Mouse (Mus musculus) mouse embryonic stem cell (cell line): Measurements from ENCODE around the gene Chd2.

Experiments
- in situ Hi-C, 2 experiments: fragments of 300-500 bp; cut with MboI; formaldehyde crosslinking; loops; 1 replicate in 1 of 2; 3 replicates in 1 of 2; pipeline ENCODE4 v1.14.3; 2019 to 2020; ENCODE audit warnings: low sequenced_read_pairs in 2 of 2, low pct_unique_long_range_greater_than_20kb in 1 of 2, mixed read lengths in 1 of 2; ENCODE audit not compliant: unreplicated experiment in 1 of 2

The Chd2 gene

GRCm38 (mm10) chr7:73428525-73428924 lies 113.1 kb downstream of the Chd2 start:
- in situ Hi-C loops = loop anchor here (10.0 to 25.0 kb wide), 4 partner anchors 206 to 1034 kb away; no protein-coding TSS in a partner anchor

- in situ Hi-C loops = loop anchor here (10.0 to 25.0 kb wide), 4 partner anchors 207 to 1033 kb away; no protein-coding TSS in a partner anchor
Observed at GRCm38 (mm10) chr7:73427794-73428193, 113.8 kb downstream of the Chd2 start.

- in situ Hi-C loops = loop anchor here (10.0 to 25.0 kb wide), 4 partner anchors 208 to 1032 kb away; no protein-coding TSS in a partner anchor
Observed at GRCm38 (mm10) chr7:73426752-73427386, 114.8 kb downstream of the Chd2 start.

- in situ Hi-C loops = loop anchor here (10.0 to 25.0 kb wide), 4 partner anchors 209 to 1031 kb away; no protein-coding TSS in a partner anchor
Observed at GRCm38 (mm10) chr7:73426235-73426634, 115.4 kb downstream of the Chd2 start.

- in situ Hi-C loops = loop anchor here (10.0 to 25.0 kb wide), 4 partner anchors 209 to 1031 kb away; no protein-coding TSS in a partner anchor
Observed at GRCm38 (mm10) chr7:73425451-73425850, 116.2 kb downstream of the Chd2 start.

- in situ Hi-C loops = loop anchor here (5.0 to 25.0 kb wide), 5 partner anchors 210 to 1032 kb away; no protein-coding TSS in a partner anchor
Observed at GRCm38 (mm10) chr7:73424705-73425104, 116.9 kb downstream of the Chd2 start.

- in situ Hi-C loops = loop anchor here (5.0 to 10.0 kb wide), 4 partner anchors 211 to 1032 kb away; no protein-coding TSS in a partner anchor
Observed at GRCm38 (mm10) chr7:73424243-73424642, 117.4 kb downstream of the Chd2 start.

GRCm38 (mm10) chr7:73423236-73423635 lies 118.4 kb downstream of the Chd2 start:
- in situ Hi-C loops = loop anchor here (5.0 to 10.0 kb wide), 4 partner anchors 212 to 1031 kb away; no protein-coding TSS in a partner anchor

- in situ Hi-C loops = loop anchor here (5.0 to 10.0 kb wide), 4 partner anchors 212 to 1030 kb away; no protein-coding TSS in a partner anchor
Observed at GRCm38 (mm10) chr7:73422223-73423113, 119.2 kb downstream of the Chd2 start.

- in situ Hi-C loops = loop anchor here (5.0 to 10.0 kb wide), 4 partner anchors 213 to 1029 kb away; no protein-coding TSS in a partner anchor
Observed at GRCm38 (mm10) chr7:73421278-73422015, 120.2 kb downstream of the Chd2 start.

- in situ Hi-C loops = loop anchor here (5.0 to 10.0 kb wide), 4 partner anchors 214 to 1029 kb away; no protein-coding TSS in a partner anchor
Observed at GRCm38 (mm10) chr7:73420827-73421226, 120.8 kb downstream of the Chd2 start.

- in situ Hi-C loops = no loop called here
Observed at GRCm38 (mm10) chr7:73419375-73419774, 122.3 kb downstream of the Chd2 start.

- in situ Hi-C loops = no loop called here
Observed at GRCm38 (mm10) chr7:73414192-73414591, 127.4 kb downstream of the Chd2 start.

GRCm38 (mm10) chr7:73412419-73412818 lies 129.2 kb downstream of the Chd2 start:
- in situ Hi-C loops = no loop called here

GRCm38 (mm10) chr7:73411986-73412385 lies 129.6 kb downstream of the Chd2 start:
- in situ Hi-C loops = no loop called here

- in situ Hi-C loops = no loop called here
Observed at GRCm38 (mm10) chr7:73411523-73411922, 130.1 kb downstream of the Chd2 start.

GRCm38 (mm10) chr7:73405550-73405949 lies 136.1 kb downstream of the Chd2 start:
- in situ Hi-C loops = no loop called here

- in situ Hi-C loops = no loop called here
Observed at GRCm38 (mm10) chr7:73403538-73403937, 138.1 kb downstream of the Chd2 start.
